Mouse (Mus musculus) spleen, adult 18-20 months (tissue): ENCODE measurements around the gene Tmem240.
"Not testable (repeated sequence)": the region's sequence is repeated elsewhere in the genome, so short reads cannot be mapped to it uniquely, and the experiment has no call there.

Experiments used
- DNase-seq, 2 experiments: peaks; one replicate each; pipeline ENCODE4 v3.0.0; 2022; ENCODE audit warnings: mixed read lengths in 2 of 2

The Tmem240 gene

GRCm38 (mm10) chr4:155773335-155774078, 38.9 kb downstream of the Tmem240 start:
- DNase-seq, result no peak

- DNase-seq, result peak; percentile 76 to 86
Measured at GRCm38 (mm10) chr4:155774280-155774754, 39.7 kb downstream of the Tmem240 start, which contains the start of gene Vwa1. Vwa1 (minus strand) TSS chr4:155774698.

- peak; percentile 35 to 40 for DNase-seq
Measured at GRCm38 (mm10) chr4:155774971-155775740, 40.6 kb downstream of the Tmem240 start.

GRCm38 (mm10) chr4:155775855-155776254, 41.3 kb downstream of the Tmem240 start:
- DNase-seq, result no peak

GRCm38 (mm10) chr4:155776704-155777335, 42.2 kb downstream of the Tmem240 start:
- DNase-seq, result no peak

DNA sequence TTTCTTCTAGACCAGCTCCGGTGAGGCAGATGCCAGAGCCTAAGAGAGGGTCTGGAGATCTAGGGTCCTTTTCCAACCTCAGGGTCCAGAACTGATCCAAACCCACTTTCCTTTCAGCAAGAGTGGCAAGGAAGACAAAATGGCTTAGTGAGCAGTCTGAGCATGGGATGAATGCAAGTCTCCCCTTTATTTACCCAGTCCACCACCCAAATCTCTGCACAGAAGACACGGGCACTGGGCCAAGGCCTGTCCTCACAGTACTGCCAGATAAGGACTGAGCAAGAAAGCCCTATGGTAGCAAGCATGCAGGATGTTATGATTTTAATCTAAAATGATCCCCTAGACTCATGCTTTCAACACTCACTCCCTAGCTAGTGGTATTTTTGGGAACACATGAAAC, 43.2 kb downstream of the Tmem240 start:
- DNase-seq, result no peak

GRCm38 (mm10) chr4:155779498-155779897, 44.9 kb downstream of the Tmem240 start:
- DNase-seq, result no peak

GRCm38 (mm10) chr4:155780895-155781294, 46.3 kb downstream of the Tmem240 start:
- DNase-seq, result no peak

- no peak for DNase-seq
Measured at GRCm38 (mm10) chr4:155783486-155784080, 49.0 kb downstream of the Tmem240 start.

GRCm38 (mm10) chr4:155784081-155784701, 49.6 kb downstream of the Tmem240 start:
- peak; percentile 44 to 71 for DNase-seq

DNA sequence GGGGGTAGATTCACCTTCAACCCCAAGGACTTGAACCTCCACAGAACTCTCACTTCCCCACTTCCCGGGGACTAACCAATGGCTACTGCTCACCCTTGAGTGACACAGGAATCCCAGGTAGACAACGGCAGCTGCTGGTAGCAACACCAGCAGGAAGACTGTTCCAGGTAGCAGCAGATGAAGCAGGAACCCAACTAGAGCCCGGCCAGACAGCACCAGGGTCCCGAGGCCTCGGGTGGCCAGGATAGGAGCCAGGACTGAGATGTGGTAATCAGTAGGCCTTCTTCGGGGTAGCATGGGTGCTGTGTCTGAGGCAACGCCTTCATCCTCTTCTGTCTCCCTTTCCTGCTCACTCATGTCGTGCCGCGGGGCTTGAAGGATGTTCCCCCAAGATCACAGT, 50.6 kb downstream of the Tmem240 start:
- DNase-seq, result no peak

- no peak for DNase-seq
Measured at GRCm38 (mm10) chr4:155785819-155786218, 51.2 kb downstream of the Tmem240 start, which contains the start of gene Tmem88b. Tmem88b (minus strand) TSS chr4:155785874.

- DNase-seq, result no peak
Measured at GRCm38 (mm10) chr4:155788300-155788699, 53.7 kb downstream of the Tmem240 start.

DNA sequence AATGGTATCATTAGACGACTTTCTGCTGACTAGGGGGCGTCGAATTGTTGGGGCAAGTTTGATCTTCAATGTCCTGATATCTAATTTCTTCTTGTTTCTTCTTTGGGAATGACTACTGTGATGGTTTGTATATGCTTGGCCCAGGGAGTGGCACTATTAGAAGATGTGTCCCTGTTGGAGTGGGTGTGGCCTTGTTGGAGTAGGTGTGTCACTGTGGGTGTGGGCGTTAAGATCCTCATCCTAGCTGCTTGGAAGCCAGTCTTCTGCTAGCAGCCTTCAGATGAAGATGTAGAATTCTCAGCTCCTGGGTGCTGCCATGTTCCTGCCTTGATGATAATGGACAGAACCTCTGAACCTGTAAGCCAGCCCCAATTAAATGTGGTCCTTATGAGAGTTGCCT, 54.2 kb downstream of the Tmem240 start:
- not testable (repeated sequence) for DNase-seq

GRCm38 (mm10) chr4:155790021-155790489, 55.5 kb downstream of the Tmem240 start, which contains the start of gene Ankrd65:
Ankrd65 (plus strand) TSS chr4:155790439.
- no peak for DNase-seq
